Mouse (Mus musculus): ENCODE results near the gene C1qbp.

- TF ChIP-seq POLR2A (IDR thresholded peaks at IDR 0.05; ENCODE audit: insufficient read depth, low read length), result no peak
- no peak for TF ChIP-seq CTCF (IDR thresholded peaks at IDR 0.05; ENCODE audit: low read depth, low read length)
Measured at GRCm38 (mm10) chr11:71004316-71004773, 21.5 kb upstream of the C1qbp start, which contains the start of gene Dhx33.
